Mouse (Mus musculus): ENCODE data around the gene Aebp2. TPM values are rescaled to one million over a fixed set of nuclear protein-coding genes. Genes with fewer than 3 reads are reported as not detected.
"Not testable (repeated sequence)": the region's sequence is repeated elsewhere in the genome, so short reads cannot be mapped to it uniquely, and the experiment has no call there.

Aebp2 gene
- polyA plus RNA-seq, 1 experiment = 46.1 TPM

GRCm38 (mm10) chr6:140592713-140593112 is 29.8 kb upstream of the Aebp2 start:
- Histone ChIP-seq H3K4me1 (ENCODE audit: control insufficient read depth, insufficient read depth, low read length) (peaks cover 8% of the 10 kb centered on the region), H3K4me3 (ENCODE audit: insufficient read depth, low read length) (no peak overlapping the region), H3K27ac (ENCODE audit: insufficient read depth, low read depth, low read length) (no peak overlapping the region)
- TF ChIP-seq CTCF (IDR thresholded peaks at IDR 0.05; ENCODE audit: low read depth, low read length) (no peak), POLR2A (IDR thresholded peaks at IDR 0.05; ENCODE audit: borderline replicate concordance, low read depth, low read length) (no peak)

DNA sequence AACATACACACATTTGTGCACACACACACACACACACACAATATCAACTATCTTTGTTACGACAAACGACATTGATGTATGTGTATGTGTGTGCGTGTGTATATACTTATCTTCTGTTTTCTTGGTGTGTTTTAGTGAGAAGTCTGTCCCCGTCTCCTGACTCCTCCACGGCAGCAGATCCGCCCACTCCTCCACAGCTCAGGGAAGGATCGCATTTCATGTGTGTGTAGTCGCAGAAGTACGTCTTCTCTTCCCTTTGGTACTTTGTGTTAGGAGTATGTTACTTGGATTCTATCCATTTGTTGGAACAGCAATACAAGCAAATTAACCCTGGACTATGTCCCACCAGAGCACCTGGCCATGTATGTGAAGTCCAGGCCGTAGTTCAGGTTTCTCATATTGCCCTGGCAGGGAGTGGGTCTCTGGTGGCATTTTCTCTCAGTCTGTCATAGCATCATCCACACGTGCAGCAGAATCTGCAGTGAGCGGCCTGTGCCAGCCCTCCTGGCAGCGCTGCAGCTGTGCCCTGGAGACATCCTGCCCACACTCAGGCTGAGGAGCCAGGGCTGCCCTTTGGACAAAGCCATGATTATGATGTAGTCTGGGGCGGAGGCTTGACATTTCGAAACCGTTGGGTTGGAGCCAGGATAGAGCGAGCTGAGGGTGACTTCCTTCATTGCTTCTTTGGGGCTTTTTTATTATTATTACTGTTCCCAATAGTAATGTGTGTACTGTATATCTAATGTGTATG is 28.9 kb upstream of the Aebp2 start:
- H3K4me1 ChIP-seq (ENCODE audit: control insufficient read depth, insufficient read depth, low read length) = peaks cover 8% of the 10 kb centered on the region
- H3K4me3 ChIP-seq (ENCODE audit: insufficient read depth, low read length) = no peak overlapping the region
- TF ChIP-seq POLR2A (IDR thresholded peaks at IDR 0.05; ENCODE audit: borderline replicate concordance, low read depth, low read length) = no peak
- TF ChIP-seq CTCF (IDR thresholded peaks at IDR 0.05; ENCODE audit: low read depth, low read length) = no peak
- no peak overlapping the region for H3K27ac ChIP-seq (ENCODE audit: insufficient read depth, low read depth, low read length)

DNA sequence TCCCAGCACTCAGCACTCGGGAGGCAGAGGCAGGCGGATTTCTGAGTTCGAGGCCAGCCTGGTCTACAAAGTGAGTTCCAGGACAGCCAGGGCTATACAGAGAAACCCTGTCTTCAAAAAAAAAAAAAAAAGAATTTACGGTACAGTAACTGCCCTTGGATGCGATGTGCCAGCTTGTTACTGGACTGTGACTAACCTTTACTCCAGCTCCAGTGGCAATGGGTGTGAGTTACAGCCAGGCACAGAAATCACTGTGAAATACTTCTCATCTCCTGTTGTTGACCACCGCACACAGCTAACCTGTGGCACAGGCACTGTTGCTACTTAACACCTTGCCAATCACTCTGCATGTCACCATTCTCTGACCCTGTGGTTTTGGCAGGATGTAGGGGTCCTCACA is 26.9 kb upstream of the Aebp2 start:
- H3K4me1 ChIP-seq (ENCODE audit: control insufficient read depth, insufficient read depth, low read length); H3K27ac ChIP-seq (ENCODE audit: insufficient read depth, low read depth, low read length); H3K4me3 ChIP-seq (ENCODE audit: insufficient read depth, low read length): not testable (repeated sequence)

- Histone ChIP-seq H3K4me1 (ENCODE audit: control insufficient read depth, insufficient read depth, low read length) (peaks cover 8% of the 10 kb centered on the region), H3K27ac (ENCODE audit: insufficient read depth, low read depth, low read length) (no peak overlapping the region), H3K4me3 (ENCODE audit: insufficient read depth, low read length) (no peak overlapping the region)
- no peak for TF ChIP-seq POLR2A (IDR thresholded peaks at IDR 0.05; ENCODE audit: borderline replicate concordance, low read depth, low read length)
- TF ChIP-seq CTCF (IDR thresholded peaks at IDR 0.05; ENCODE audit: low read depth, low read length) = no peak
Measured at GRCm38 (mm10) chr6:140597381-140598329, 24.8 kb upstream of the Aebp2 start.

DNA sequence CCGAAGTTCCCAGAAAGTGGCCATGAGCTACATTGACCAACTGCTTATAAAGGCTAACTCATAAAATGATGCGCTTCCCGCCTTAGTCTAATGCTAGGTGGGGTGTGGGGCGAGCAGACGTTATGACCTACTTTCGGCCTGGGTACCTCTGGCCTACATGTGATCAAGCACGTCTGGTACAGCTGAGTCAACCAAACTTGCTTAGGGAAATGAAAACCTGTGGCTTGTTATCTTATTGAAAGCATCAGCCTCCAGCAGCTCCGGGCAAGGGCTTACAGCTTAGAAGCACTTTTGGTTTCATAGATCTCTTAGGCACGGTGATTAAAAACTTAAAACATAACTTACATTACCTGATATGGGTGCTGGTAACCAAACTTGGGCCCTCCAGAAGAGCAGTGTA is 23.9 kb upstream of the Aebp2 start:
- TF ChIP-seq CTCF (IDR thresholded peaks at IDR 0.05; ENCODE audit: low read depth, low read length) (no peak), POLR2A (IDR thresholded peaks at IDR 0.05; ENCODE audit: borderline replicate concordance, low read depth, low read length) (no peak)
- Histone ChIP-seq H3K4me1 (ENCODE audit: control insufficient read depth, insufficient read depth, low read length) (peaks cover 7% of the 10 kb centered on the region), H3K4me3 (ENCODE audit: insufficient read depth, low read length) (no peak overlapping the region), H3K27ac (ENCODE audit: insufficient read depth, low read depth, low read length) (no peak overlapping the region)

- no peak overlapping the region for H3K27ac ChIP-seq (ENCODE audit: insufficient read depth, low read depth, low read length)
- peaks cover 1% of the 10 kb centered on the region for H3K4me1 ChIP-seq (ENCODE audit: control insufficient read depth, insufficient read depth, low read length)
- TF ChIP-seq POLR2A (IDR thresholded peaks at IDR 0.05; ENCODE audit: borderline replicate concordance, low read depth, low read length) (no peak), CTCF (IDR thresholded peaks at IDR 0.05; ENCODE audit: low read depth, low read length) (no peak)
- H3K4me3 ChIP-seq (ENCODE audit: insufficient read depth, low read length) = no peak overlapping the region
Measured at GRCm38 (mm10) chr6:140599337-140599736, 23.1 kb upstream of the Aebp2 start.

DNA sequence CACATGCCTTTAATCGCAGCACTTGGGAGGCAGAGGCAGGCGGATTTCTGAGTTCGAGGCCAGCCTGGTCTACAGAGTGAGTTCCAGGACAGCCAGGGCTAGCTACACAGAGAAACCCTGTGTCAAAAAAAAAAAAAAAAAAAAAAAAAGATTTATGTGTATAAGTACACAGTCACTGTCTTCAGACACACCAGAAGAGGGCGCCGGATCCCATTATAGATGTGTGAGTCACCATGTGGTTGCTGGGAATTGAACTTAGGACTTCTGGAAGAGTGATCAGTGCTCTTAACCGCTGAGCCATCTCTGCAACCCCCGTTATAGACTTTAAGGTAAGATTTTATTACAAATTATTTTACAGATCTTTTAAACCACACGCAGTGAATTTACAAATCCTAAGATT is 21.8 kb upstream of the Aebp2 start:
- H3K4me3 ChIP-seq (ENCODE audit: insufficient read depth, low read length); H3K4me1 ChIP-seq (ENCODE audit: control insufficient read depth, insufficient read depth, low read length); H3K27ac ChIP-seq (ENCODE audit: insufficient read depth, low read depth, low read length): not testable (repeated sequence)

- Histone ChIP-seq H3K27ac (ENCODE audit: insufficient read depth, low read depth, low read length) (no peak overlapping the region), H3K4me3 (ENCODE audit: insufficient read depth, low read length) (no peak overlapping the region), H3K4me1 (ENCODE audit: control insufficient read depth, insufficient read depth, low read length) (no peaks in the 10 kb centered on the region)
- TF ChIP-seq POLR2A (IDR thresholded peaks at IDR 0.05; ENCODE audit: borderline replicate concordance, low read depth, low read length) = no peak
- no peak for TF ChIP-seq CTCF (IDR thresholded peaks at IDR 0.05; ENCODE audit: low read depth, low read length)
Measured at GRCm38 (mm10) chr6:140601175-140601574, 21.3 kb upstream of the Aebp2 start.

GRCm38 (mm10) chr6:140603228-140603944 is 19.1 kb upstream of the Aebp2 start:
- Histone ChIP-seq H3K27ac (ENCODE audit: insufficient read depth, low read depth, low read length) (no peak overlapping the region), H3K4me3 (ENCODE audit: insufficient read depth, low read length) (no peak overlapping the region), H3K4me1 (ENCODE audit: control insufficient read depth, insufficient read depth, low read length) (no peaks in the 10 kb centered on the region)
- no peak for TF ChIP-seq CTCF (IDR thresholded peaks at IDR 0.05; ENCODE audit: low read depth, low read length)
- TF ChIP-seq POLR2A (IDR thresholded peaks at IDR 0.05; ENCODE audit: borderline replicate concordance, low read depth, low read length) = no peak

- not testable (repeated sequence) for H3K4me3 ChIP-seq (ENCODE audit: insufficient read depth, low read length); H3K4me1 ChIP-seq (ENCODE audit: control insufficient read depth, insufficient read depth, low read length); H3K27ac ChIP-seq (ENCODE audit: insufficient read depth, low read depth, low read length)
Measured at GRCm38 (mm10) chr6:140605173-140605572, 17.3 kb upstream of the Aebp2 start.

Data from bone marrow macrophage, adult 2 months (primary cell).